Mouse (Mus musculus) heart, embryonic 16.5 days (tissue): Measurements from ENCODE around the gene Cdk11b. TPM values are rescaled to one million over a fixed set of nuclear protein-coding genes. Genes with fewer than 3 reads are reported as not detected.

Source experiments
- ATAC-seq: fragments of 200-750 bp; cut with Nextera tagmentation; replicated peaks from 2 replicates; pipeline ENCODE4 v1.8.0; 2017; ENCODE audit warnings: moderate number of reproducible peaks; ENCODE audit not compliant: insufficient read depth, low FRiP score; ENCODE audit errors: extremely low read depth
- H3K27ac ChIP-seq: fragments of 300-500 bp; sonication (generic); 2 replicates; pipeline ENCODE4 v1.5.1; 2014; ENCODE audit warnings: mild to moderate bottlenecking, low read length, control low read depth, moderate library complexity
- H3K27me3 ChIP-seq: fragments of 300-500 bp; sonication (generic); 2 replicates; pipeline ENCODE4 v1.6.1; 2014; ENCODE audit warnings: low read length, mixed read lengths; ENCODE audit not compliant: control insufficient read depth, insufficient read depth
- H3K36me3 ChIP-seq: fragments of 300-500 bp; sonication (generic); 2 replicates; pipeline ENCODE4 v1.6.1; 2014; ENCODE audit not compliant: control insufficient read depth, insufficient read depth
- H3K4me1 ChIP-seq: fragments of 300-500 bp; sonication (generic); 2 replicates; pipeline ENCODE4 v1.6.1; 2014; ENCODE audit warnings: low read length, mixed read lengths; ENCODE audit not compliant: control insufficient read depth, insufficient read depth
- H3K4me2 ChIP-seq: fragments of 300-500 bp; sonication (generic); 2 replicates; pipeline ENCODE4 v1.6.1; 2014; ENCODE audit warnings: low read depth, mild to moderate bottlenecking, control low read depth, low read length
- H3K4me3 ChIP-seq: fragments of 300-500 bp; sonication (generic); 2 replicates; pipeline ENCODE4 v1.5.1; 2014; ENCODE audit warnings: mild to moderate bottlenecking, control low read depth, low read length
- H3K9ac ChIP-seq: fragments of 300-500 bp; sonication (generic); 2 replicates; pipeline ENCODE4 v1.6.1; 2014; ENCODE audit warnings: low read length, control low read depth
- H3K9me3 ChIP-seq: fragments of 300-500 bp; sonication (generic); replicated peaks from 2 replicates; pipeline ENCODE4 v1.6.1; 2016; ENCODE audit warnings: low read length; ENCODE audit not compliant: control insufficient read depth
- WGBS: fragments of 180-500 bp; shearing (Covaris S2); extraction: QIAGEN DNeasy Blood & Tissue Kit; methylation state at CpG from one replicate; pipeline ENCODE4 v1.1.7; 2014; 5-methylcytosine and 5-hydroxymethylcytosine counted together
- polyA plus RNA-seq: library from polyadenylated mRNA; unstranded; fragments of >200 nt; fragmentation: Nextera tagmentation; extraction: Ambion mirVana; gene quantifications from 2 replicates; pipeline ENCODE4 v1.2.1, GENCODE M21; 2015

Gene Cdk11b
- polyA plus RNA-seq, 1 experiment from 2014 or later = 44.8 TPM

GRCm38 (mm10) chr4:155601997-155602456 lies 22.6 kb upstream of the Cdk11b start:
- Histone ChIP-seq H3K4me1 (peaks cover 7% of the 10 kb centered on the region), H3K36me3 (peaks cover 2% of the 10 kb centered on the region; the same call in 1 of the 2 replicates), H3K4me3 (peak overlapping the region; percentile 99), H3K27me3 (no peaks in the 10 kb centered on the region), H3K9ac (peak overlapping the region; percentile 97), H3K9me3 (no peaks in the 10 kb centered on the region), H3K4me2 (peak overlapping the region; percentile 94), H3K27ac (peak overlapping the region; percentile 99)
- 1% methylated on average over 31 of the region's 31 CpGs for WGBS
- peak; percentile 4; the same call in 1 of the 2 replicates for ATAC-seq

GRCm38 (mm10) chr4:155602753-155603152 lies 21.9 kb upstream of the Cdk11b start:
- no peak overlapping the region for H3K9ac ChIP-seq
- H3K4me3 ChIP-seq = peak overlapping the region; percentile 99; the same call in 1 of the 2 replicates
- peaks cover 7% of the 10 kb centered on the region for H3K4me1 ChIP-seq
- peaks cover 2% of the 10 kb centered on the region; the same call in 1 of the 2 replicates for H3K36me3 ChIP-seq
- no peaks in the 10 kb centered on the region for H3K27me3 ChIP-seq
- peak overlapping the region; percentile 94 for H3K4me2 ChIP-seq
- no peaks in the 10 kb centered on the region for H3K9me3 ChIP-seq
- 84% methylated on average over 1 of the region's 1 CpGs for WGBS
- no peak overlapping the region for H3K27ac ChIP-seq
- no peak for ATAC-seq

- H3K27me3 ChIP-seq = no peaks in the 10 kb centered on the region
- no peak overlapping the region for H3K4me2 ChIP-seq
- no peak overlapping the region for H3K9ac ChIP-seq
- H3K36me3 ChIP-seq = peaks cover 2% of the 10 kb centered on the region; the same call in 1 of the 2 replicates
- 88% methylated on average over 6 of the region's 6 CpGs for WGBS
- H3K4me3 ChIP-seq = no peak overlapping the region
- no peak for ATAC-seq
- no peak overlapping the region for H3K27ac ChIP-seq
- no peaks in the 10 kb centered on the region for H3K9me3 ChIP-seq
- peaks cover 7% of the 10 kb centered on the region for H3K4me1 ChIP-seq
Observed at GRCm38 (mm10) chr4:155603801-155604200, 20.9 kb upstream of the Cdk11b start.

GRCm38 (mm10) chr4:155605132-155605531 lies 19.5 kb upstream of the Cdk11b start:
- Histone ChIP-seq H3K36me3 (peaks cover 10% of the 10 kb centered on the region; the same call in 1 of the 2 replicates), H3K4me3 (no peak overlapping the region), H3K4me2 (no peak overlapping the region), H3K27ac (no peak overlapping the region), H3K4me1 (peaks cover 7% of the 10 kb centered on the region), H3K9ac (no peak overlapping the region), H3K27me3 (no peaks in the 10 kb centered on the region), H3K9me3 (no peaks in the 10 kb centered on the region)
- no peak for ATAC-seq
- WGBS = 88% methylated on average over 4 of the region's 4 CpGs

- WGBS = 75% methylated on average over 2 of the region's 2 CpGs
- no peak overlapping the region for H3K9ac ChIP-seq
- H3K27ac ChIP-seq = no peak overlapping the region
- H3K4me2 ChIP-seq = no peak overlapping the region
- peaks cover 17% of the 10 kb centered on the region for H3K36me3 ChIP-seq
- no peaks in the 10 kb centered on the region for H3K27me3 ChIP-seq
- H3K4me1 ChIP-seq = peaks cover 7% of the 10 kb centered on the region
- H3K4me3 ChIP-seq = no peak overlapping the region
- no peak for ATAC-seq
- H3K9me3 ChIP-seq = no peaks in the 10 kb centered on the region
Observed at GRCm38 (mm10) chr4:155606825-155607224, 17.8 kb upstream of the Cdk11b start.

- H3K4me2 ChIP-seq = no peak overlapping the region
- ATAC-seq = no peak
- H3K4me1 ChIP-seq = no peaks in the 10 kb centered on the region
- H3K27ac ChIP-seq = no peak overlapping the region
- H3K36me3 ChIP-seq = peaks cover 42% of the 10 kb centered on the region
- 83% methylated on average over 3 of the region's 3 CpGs for WGBS
- H3K4me3 ChIP-seq = no peak overlapping the region
- H3K27me3 ChIP-seq = no peaks in the 10 kb centered on the region
- H3K9ac ChIP-seq = no peak overlapping the region
- H3K9me3 ChIP-seq = no peaks in the 10 kb centered on the region
Observed at GRCm38 (mm10) chr4:155611860-155612259, 12.8 kb upstream of the Cdk11b start.

- no peak overlapping the region for H3K27ac ChIP-seq
- no peaks in the 10 kb centered on the region for H3K4me1 ChIP-seq
- no peaks in the 10 kb centered on the region for H3K27me3 ChIP-seq
- WGBS = 95% methylated on average over 3 of the region's 3 CpGs
- no peak overlapping the region for H3K4me3 ChIP-seq
- no peak overlapping the region for H3K9ac ChIP-seq
- no peak for ATAC-seq
- no peaks in the 10 kb centered on the region for H3K9me3 ChIP-seq
- H3K4me2 ChIP-seq = no peak overlapping the region
- H3K36me3 ChIP-seq = peaks cover 55% of the 10 kb centered on the region
Observed at GRCm38 (mm10) chr4:155613264-155613663, 11.4 kb upstream of the Cdk11b start.

- no peaks in the 10 kb centered on the region for H3K4me1 ChIP-seq
- no peak overlapping the region for H3K4me2 ChIP-seq
- no peak; the same call in 1 of the 2 replicates for ATAC-seq
- 81% methylated on average over 5 of the region's 5 CpGs for WGBS
- H3K4me3 ChIP-seq = no peak overlapping the region
- no peak overlapping the region for H3K9ac ChIP-seq
- no peaks in the 10 kb centered on the region for H3K9me3 ChIP-seq
- no peak overlapping the region for H3K27ac ChIP-seq
- H3K27me3 ChIP-seq = no peaks in the 10 kb centered on the region
- H3K36me3 ChIP-seq = peaks cover 50% of the 10 kb centered on the region
Observed at GRCm38 (mm10) chr4:155618321-155618720, 6.3 kb upstream of the Cdk11b start.

- peaks cover 2% of the 10 kb centered on the region for H3K4me1 ChIP-seq
- H3K9ac ChIP-seq = no peak overlapping the region
- no peaks in the 10 kb centered on the region for H3K9me3 ChIP-seq
- H3K4me2 ChIP-seq = no peak overlapping the region
- no peak for ATAC-seq
- peaks cover 60% of the 10 kb centered on the region for H3K36me3 ChIP-seq
- WGBS = 81% methylated on average over 6 of the region's 6 CpGs
- H3K27ac ChIP-seq = no peak overlapping the region
- H3K27me3 ChIP-seq = no peaks in the 10 kb centered on the region
- no peak overlapping the region for H3K4me3 ChIP-seq
Observed at GRCm38 (mm10) chr4:155630267-155630666, 5.6 kb downstream of the Cdk11b start.
